16 mouse cellular contexts compared by ENCODE assay signal in genomic region chr8:26354516-26354915, GRCm38 (mm10).
DNase-seq lines count a peak whose midpoint lies in the region; ATAC-seq and TF ChIP-seq lines count a peak whose summit lies in the region.
"Had no signal": no experiment of that assay in that cellular context is flagged by ENCODE, and none has a peak within 500 bp of the region (broad histone marks: within the 10 kb centered on the region; RNA-seq: fewer than 3 reads in every experiment).

No protein-coding gene starts in this region.

- 6% methylated on average over 4 of the region's 4 CpGs for WGBS in kidney, embryonic 14.5 days

- no peak overlapping the region for H3K4me2 ChIP-seq in kidney, embryonic 14.5 days (replicated peaks; ENCODE audit: low read depth, low read length)
- H3K4me2 ChIP-seq: liver, embryonic 12.5 days; midbrain, embryonic 11.5 days; neural tube, embryonic 13.5 days; stomach, embryonic 15.5 days had no signal

- no peak for DNase-seq in gastrocnemius, adult 2 months
- no peak for DNase-seq in gastrocnemius, adult 8-10 months (ENCODE audit: low spot score in 2 of 2)
- peak; percentile 9 for DNase-seq in kidney, adult 11 months
- DNase-seq in kidney, adult 8-10 months, result no peak
- DNase-seq in mesoderm, embryonic 11.5 days (ENCODE audit: low read depth, low spot score), result peak; percentile 72
- no peak for DNase-seq in cerebellum, adult 9-10 months
- no peak for DNase-seq in spleen, adult 18-20 months
- DNase-seq: gastrocnemius, postnatal 10 days had no signal

- H3K9ac ChIP-seq in kidney, embryonic 14.5 days (ENCODE audit: low read depth, low read length), result no peak overlapping the region
- H3K9ac ChIP-seq: liver, embryonic 12.5 days; neural tube, embryonic 13.5 days; stomach, embryonic 15.5 days had no signal

- ATAC-seq in kidney, embryonic 14.5 days (ENCODE audit: low FRiP score, low TSS enrichment), result peak; percentile 45; the same call in 1 of the 2 replicates
- ATAC-seq: activated CD4-positive, CD25-positive, alpha-beta regulatory T cell, adult 4 months; inflammation-experienced regulatory T-cells, adult 6 months; liver, embryonic 12.5 days had no signal

- H3K4me3 ChIP-seq in gastrocnemius, adult 2 months, result no peak overlapping the region
- H3K4me3 ChIP-seq in kidney, embryonic 14.5 days (ENCODE audit: low read length), result no peak overlapping the region
- H3K4me3 ChIP-seq: liver, embryonic 12.5 days; neural tube, embryonic 13.5 days; stomach, embryonic 15.5 days had no signal

- intact Hi-C loops in gastrocnemius, adult 2 months (cut with DNase I), result loop anchor here (10.0 kb wide), 1 partner anchor 720 kb away; no protein-coding TSS in a partner anchor

- H3K27ac ChIP-seq in gastrocnemius, adult 2 months, result peak overlapping the region; percentile 80
- H3K27ac ChIP-seq in kidney, embryonic 14.5 days (ENCODE audit: low read depth, low read length), result peak overlapping the region; percentile 90; the same call in 1 of the 2 replicates
- H3K27ac ChIP-seq: liver, embryonic 12.5 days; neural tube, embryonic 13.5 days had no signal

- peaks cover 27% of the 10 kb centered on the region for H3K4me1 ChIP-seq in kidney, embryonic 14.5 days (ENCODE audit: control insufficient read depth, insufficient read depth, low read length)
- H3K4me1 ChIP-seq: liver, embryonic 12.5 days had no signal

- no peaks in the 10 kb centered on the region for H3K27me3 ChIP-seq in kidney, embryonic 14.5 days (ENCODE audit: control insufficient read depth, insufficient read depth, low read length)
- H3K27me3 ChIP-seq: liver, embryonic 12.5 days; stomach, embryonic 15.5 days had no signal

- H3K9me3 ChIP-seq in kidney, embryonic 14.5 days (ENCODE audit: control insufficient read depth, low read length), result no peaks in the 10 kb centered on the region
- H3K9me3 ChIP-seq: G1E; liver, embryonic 12.5 days; neural tube, embryonic 13.5 days; stomach, embryonic 15.5 days had no signal

- H3K36me3 ChIP-seq in kidney, embryonic 14.5 days (ENCODE audit: control insufficient read depth, insufficient read depth, low read length), result no peaks in the 10 kb centered on the region
- H3K36me3 ChIP-seq: G1E; liver, embryonic 12.5 days; neural tube, embryonic 13.5 days; stomach, embryonic 15.5 days had no signal

- TF ChIP-seq CTCF in gastrocnemius, adult 2 months (IDR thresholded peaks at IDR 0.05), result no peak

Comparison
In these comparisons a context has a peak if more than half of its experiments do, and no peak if none do; other contexts are left out.
1. DNase-seq: peak in kidney, adult 11 months (single experiment) and mesoderm, embryonic 11.5 days (single experiment); none in gastrocnemius, adult 2 months (single experiment), gastrocnemius, adult 8-10 months (0 of 2), kidney, adult 8-10 months (0 of 2), cerebellum, adult 9-10 months (single experiment) and spleen, adult 18-20 months (0 of 2).